In genomic region chr2:32574901-32575585, GRCm38 (mm10) we compare ENCODE assay signal across 7 mouse cellular contexts. TPM values are rescaled to one million over a fixed set of nuclear protein-coding genes. Genes with fewer than 3 reads are reported as not detected.
DNase-seq lines count a peak whose midpoint lies in the region; ATAC-seq and TF ChIP-seq lines count a peak whose summit lies in the region.

No protein-coding gene starts in this region.

- peak overlapping the region; percentile 94 for H3K4me2 ChIP-seq in hindbrain, embryonic 15.5 days

- H3K9ac ChIP-seq in ES-Bruce4 (ENCODE audit: low read depth, poor library complexity, severe bottlenecking) = peak overlapping the region; percentile 50
- H3K9ac ChIP-seq in hindbrain, embryonic 15.5 days = peak overlapping the region; percentile 59

- peak overlapping the region; percentile 85 for H3K4me3 ChIP-seq in ES-Bruce4 (ENCODE audit: low read depth, low read length)
- peak overlapping the region; percentile 70 for H3K4me3 ChIP-seq in forebrain, embryonic 10.5 days
- peak overlapping the region; percentile 54 for H3K4me3 ChIP-seq in hindbrain, embryonic 15.5 days

- no peak overlapping the region for H3K27ac ChIP-seq in ES-Bruce4 (ENCODE audit: insufficient read depth, low read length)
- peak overlapping the region; percentile 77 for H3K27ac ChIP-seq in forebrain, embryonic 10.5 days
- H3K27ac ChIP-seq in hindbrain, embryonic 15.5 days (replicated peaks) = peak overlapping the region; percentile 46

- no peak for TF ChIP-seq POLR2A in ES-Bruce4 (IDR thresholded peaks at IDR 0.05; ENCODE audit: insufficient read depth, low read length)

- no peaks in the 10 kb centered on the region for H3K27me3 ChIP-seq in ES-Bruce4 (ENCODE audit: control insufficient read depth, insufficient read depth, low read length, poor library complexity, severe bottlenecking)
- peaks cover 42% of the 10 kb centered on the region for H3K27me3 ChIP-seq in forebrain, embryonic 10.5 days (ENCODE audit: poor library complexity, severe bottlenecking)
- peaks cover 16% of the 10 kb centered on the region for H3K27me3 ChIP-seq in hindbrain, embryonic 15.5 days

- intact Hi-C loops in left cerebral cortex, postnatal 25 days (cut with DNase I) = loop anchor here (2.0 kb wide), 1 partner anchor 114 kb away; no protein-coding TSS in a partner anchor

- no peaks in the 10 kb centered on the region for H3K9me3 ChIP-seq in ES-Bruce4 (replicated peaks; ENCODE audit: control insufficient read depth, insufficient read depth, low read length, poor library complexity, severe bottlenecking)
- H3K9me3 ChIP-seq in forebrain, embryonic 10.5 days = no peaks in the 10 kb centered on the region
- H3K9me3 ChIP-seq in hindbrain, embryonic 15.5 days = no peaks in the 10 kb centered on the region

- no peaks in the 10 kb centered on the region for H3K36me3 ChIP-seq in ES-Bruce4 (ENCODE audit: control insufficient read depth, insufficient read depth, low read length, poor library complexity, severe bottlenecking)
- peaks cover 14% of the 10 kb centered on the region for H3K36me3 ChIP-seq in forebrain, embryonic 10.5 days (replicated peaks)
- no peaks in the 10 kb centered on the region for H3K36me3 ChIP-seq in hindbrain, embryonic 15.5 days

- no peak for TF ChIP-seq EP300 in ES-Bruce4 (IDR thresholded peaks at IDR 0.05; ENCODE audit: insufficient read depth, low read depth, low read length)

- 2% methylated on average over 26 of the region's 26 CpGs for WGBS in forebrain, embryonic 10.5 days
- WGBS in hindbrain, embryonic 15.5 days = 1% methylated on average over 26 of the region's 26 CpGs

- peak; percentile 80 for TF ChIP-seq CTCF in ES-Bruce4 (IDR thresholded peaks at IDR 0.05; ENCODE audit: low read depth, low read length)

- no peak for ATAC-seq in hindbrain, embryonic 15.5 days (ENCODE audit: low FRiP score, low read depth)
- peak; percentile 20; the same call in 1 of the 2 replicates for ATAC-seq in megakaryocyte-erythroid progenitor cell, adult 5-6 weeks (replicated peaks; ENCODE audit: low FRiP score, low TSS enrichment, poor library complexity, severe bottlenecking)

- H3K4me1 ChIP-seq in ES-Bruce4 (ENCODE audit: control insufficient read depth, insufficient read depth, low read length) = no peaks in the 10 kb centered on the region
- peaks cover 35% of the 10 kb centered on the region for H3K4me1 ChIP-seq in forebrain, embryonic 10.5 days
- H3K4me1 ChIP-seq in hindbrain, embryonic 15.5 days (replicated peaks) = peaks cover 33% of the 10 kb centered on the region

- peak; percentile 89 for DNase-seq in brain, adult 2 months (ENCODE audit: low read depth, low spot score)
- DNase-seq in forebrain, embryonic 10.5 days (ENCODE audit: extremely low spot score, low spot score) = peak; percentile 57
- peak; percentile 73 to 94 for DNase-seq in left cerebral cortex, postnatal 25 days (ENCODE audit: low spot score in 2 of 2)
- peak; percentile 29 for DNase-seq in spleen, adult 12 weeks (ENCODE audit: low spot score)

RNA-seq across cellular contexts. Expression of gene 9430097D07Rik, which starts 0.4 kb away (rescaled TPM):
- polyA plus RNA-seq in ES-Bruce4 (2011; ENCODE audit: insufficient read depth, insufficient read length, low read depth, missing spikeins) = 0.44 TPM in 1 of 2 replicates, not detected in the other
- polyA plus RNA-seq in forebrain, embryonic 10.5 days (2016; fragmentation: Nextera tagmentation; extraction: Ambion mirVana) = 0.19 and 0.30 TPM in 2 replicates
- polyA plus RNA-seq in hindbrain, embryonic 15.5 days (2015; fragmentation: Nextera tagmentation; extraction: Ambion mirVana) = 0.79 and 0.87 TPM in 2 replicates
- under 1 TPM; 0.80 to 0.94 TPM for total RNA-seq in left cerebral cortex, postnatal 25 days (2021)
- total RNA-seq in megakaryocyte-erythroid progenitor cell, adult 5-6 weeks (2014; fragmentation: Nextera tagmentation) = not detected in 2 replicates
- total RNA-seq in megakaryocyte-erythroid progenitor cell, adult 5-6 weeks (2017) = 0.75 TPM in 1 of 2 replicates, not detected in the other

RNA-seq across cellular contexts. Expression of gene Pip5kl1, which starts 0.4 kb away (rescaled TPM):
- polyA plus RNA-seq in ES-Bruce4 (2011; ENCODE audit: insufficient read depth, insufficient read length, low read depth, missing spikeins) = 1.8 and 4.1 TPM in 2 replicates
- 1.8 TPM in 2 replicates for polyA plus RNA-seq in forebrain, embryonic 10.5 days (2016; fragmentation: Nextera tagmentation; extraction: Ambion mirVana)
- polyA plus RNA-seq in hindbrain, embryonic 15.5 days (2015; fragmentation: Nextera tagmentation; extraction: Ambion mirVana) = 11.9 and 15.3 TPM in 2 replicates
- total RNA-seq in left cerebral cortex, postnatal 25 days (2021) = 1 to 10 TPM; 7.5 to 8.3 TPM
- total RNA-seq in megakaryocyte-erythroid progenitor cell, adult 5-6 weeks (2014; fragmentation: Nextera tagmentation) = not detected in 2 replicates
- 0.23 TPM in 1 of 2 replicates, not detected in the other for total RNA-seq in megakaryocyte-erythroid progenitor cell, adult 5-6 weeks (2017)

RNA-seq across cellular contexts. Expression of gene Dpm2, which starts 4.4 kb away (rescaled TPM):
- 35.1 and 41.7 TPM in 2 replicates for polyA plus RNA-seq in ES-Bruce4 (2011; ENCODE audit: insufficient read depth, insufficient read length, low read depth, missing spikeins)
- polyA plus RNA-seq in forebrain, embryonic 10.5 days (2016; fragmentation: Nextera tagmentation; extraction: Ambion mirVana) = 104 and 105 TPM in 2 replicates
- 138 and 140 TPM in 2 replicates for polyA plus RNA-seq in hindbrain, embryonic 15.5 days (2015; fragmentation: Nextera tagmentation; extraction: Ambion mirVana)
- total RNA-seq in left cerebral cortex, postnatal 25 days (2021) = 10 to 100 TPM; 76.1 to 81.8 TPM
- 94.2 and 108 TPM in 2 replicates for total RNA-seq in megakaryocyte-erythroid progenitor cell, adult 5-6 weeks (2014; fragmentation: Nextera tagmentation)
- total RNA-seq in megakaryocyte-erythroid progenitor cell, adult 5-6 weeks (2017) = 33.0 and 38.5 TPM in 2 replicates

RNA-seq across cellular contexts. Expression of gene St6galnac4, which starts 11.9 kb away (rescaled TPM):
- 9.4 and 9.7 TPM in 2 replicates for polyA plus RNA-seq in ES-Bruce4 (2011; ENCODE audit: insufficient read depth, insufficient read length, low read depth, missing spikeins)
- 15.7 and 17.6 TPM in 2 replicates for polyA plus RNA-seq in forebrain, embryonic 10.5 days (2016; fragmentation: Nextera tagmentation; extraction: Ambion mirVana)
- polyA plus RNA-seq in hindbrain, embryonic 15.5 days (2015; fragmentation: Nextera tagmentation; extraction: Ambion mirVana) = 41.2 and 41.9 TPM in 2 replicates
- total RNA-seq in left cerebral cortex, postnatal 25 days (2021) = 10 to 100 TPM; 40.1 to 41.1 TPM
- total RNA-seq in megakaryocyte-erythroid progenitor cell, adult 5-6 weeks (2014; fragmentation: Nextera tagmentation) = 21.5 and 29.8 TPM in 2 replicates
- total RNA-seq in megakaryocyte-erythroid progenitor cell, adult 5-6 weeks (2017) = 22.3 and 22.7 TPM in 2 replicates

RNA-seq across cellular contexts. Expression of gene St6galnac6, which starts 24.5 kb away (rescaled TPM):
- polyA plus RNA-seq in ES-Bruce4 (2011; ENCODE audit: insufficient read depth, insufficient read length, low read depth, missing spikeins) = 22.5 and 24.2 TPM in 2 replicates
- polyA plus RNA-seq in forebrain, embryonic 10.5 days (2016; fragmentation: Nextera tagmentation; extraction: Ambion mirVana) = 13.3 and 13.8 TPM in 2 replicates
- polyA plus RNA-seq in hindbrain, embryonic 15.5 days (2015; fragmentation: Nextera tagmentation; extraction: Ambion mirVana) = 24.1 and 27.7 TPM in 2 replicates
- total RNA-seq in left cerebral cortex, postnatal 25 days (2021) = 100 to 1,000 TPM; 112 to 117 TPM
- 13.8 and 19.1 TPM in 2 replicates for total RNA-seq in megakaryocyte-erythroid progenitor cell, adult 5-6 weeks (2014; fragmentation: Nextera tagmentation)
- 6.5 and 12.9 TPM in 2 replicates for total RNA-seq in megakaryocyte-erythroid progenitor cell, adult 5-6 weeks (2017)

Comparison
In these comparisons a context has a peak if more than half of its experiments do, and no peak if none do; other contexts are left out.
1. DNase-seq: peak in every context shown above with its lines; median percentile 89 in brain, adult 2 months; 84 in left cerebral cortex, postnatal 25 days; 57 in forebrain, embryonic 10.5 days; 29 in spleen, adult 12 weeks.